Mouse (Mus musculus) CH12F3 (cell line): ENCODE measurements around the gene Cmbl.

Experiments used
- in situ Hi-C: fragments of 300-500 bp; cut with MboI; formaldehyde crosslinking; loops from 2 replicates; pipeline ENCODE4 v1.14.3; 2020; ENCODE audit warnings: low sequenced_read_pairs

Gene Cmbl

DNA sequence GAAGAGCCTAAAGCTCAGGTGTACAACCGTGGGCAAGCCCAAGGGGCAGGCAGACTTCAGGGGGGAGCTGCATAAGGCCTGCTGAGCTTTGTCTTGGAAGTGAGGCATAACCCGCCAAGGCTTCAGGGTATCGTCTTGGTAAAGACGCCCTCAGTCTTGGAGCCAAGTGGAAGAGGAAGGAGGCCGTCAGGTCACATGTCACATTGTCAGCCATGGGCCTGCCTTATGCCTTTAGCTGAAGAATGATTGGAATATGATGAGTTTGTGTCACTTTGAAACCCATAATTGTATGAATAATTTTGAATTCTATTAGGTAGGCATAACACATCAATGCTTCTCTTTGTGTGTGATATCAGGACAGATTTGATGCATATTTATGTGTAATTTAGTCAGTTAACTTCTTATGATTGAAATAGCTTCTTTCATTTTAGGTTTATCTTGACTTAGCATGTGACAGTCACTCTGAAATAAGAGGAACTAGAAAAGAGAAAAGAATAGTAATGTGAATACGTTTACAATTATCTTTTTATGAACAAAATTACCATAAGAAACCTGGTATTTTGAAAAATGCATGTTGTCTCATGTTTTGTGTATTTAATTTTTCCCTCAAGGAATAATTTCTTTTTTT, 48.8 kb downstream of the Cmbl start:
- in situ Hi-C loops = no loop called here

- in situ Hi-C loops = no loop called here
Measured at GRCm38 (mm10) chr15:31614666-31615065, 49.5 kb downstream of the Cmbl start.

- in situ Hi-C loops = no loop called here
Measured at GRCm38 (mm10) chr15:31617261-31617660, 52.1 kb downstream of the Cmbl start.

- in situ Hi-C loops = no loop called here
Measured at GRCm38 (mm10) chr15:31619521-31619920, 54.3 kb downstream of the Cmbl start.

GRCm38 (mm10) chr15:31627277-31628154, 62.3 kb downstream of the Cmbl start:
- in situ Hi-C loops = no loop called here

GRCm38 (mm10) chr15:31628180-31628579, 63.0 kb downstream of the Cmbl start:
- in situ Hi-C loops = no loop called here

- in situ Hi-C loops = no loop called here
Measured at GRCm38 (mm10) chr15:31629556-31629955, 64.4 kb downstream of the Cmbl start.

- in situ Hi-C loops = no loop called here
Measured at GRCm38 (mm10) chr15:31631396-31631858, 66.2 kb downstream of the Cmbl start.

GRCm38 (mm10) chr15:31632478-31632877, 67.3 kb downstream of the Cmbl start:
- in situ Hi-C loops = no loop called here

DNA sequence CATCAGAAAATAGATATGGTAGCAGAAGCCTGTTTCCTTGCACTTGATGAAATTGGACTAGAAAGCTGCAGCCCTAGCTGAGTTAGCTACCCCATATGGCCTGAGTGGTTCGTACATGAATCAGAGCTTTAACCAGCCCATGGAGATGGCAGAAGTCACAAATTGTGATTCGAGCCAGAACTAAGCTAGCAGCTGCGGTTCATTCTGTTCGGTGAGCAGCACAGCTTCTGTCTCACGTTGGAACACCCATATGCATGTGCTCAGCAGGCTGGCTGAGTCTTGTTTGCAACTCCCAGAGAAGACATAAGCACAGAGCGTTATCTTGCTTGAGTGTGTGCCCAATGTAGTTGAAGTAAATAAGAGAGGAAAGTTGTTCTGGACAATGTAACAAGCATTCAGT, 69.4 kb downstream of the Cmbl start:
- in situ Hi-C loops = no loop called here

DNA sequence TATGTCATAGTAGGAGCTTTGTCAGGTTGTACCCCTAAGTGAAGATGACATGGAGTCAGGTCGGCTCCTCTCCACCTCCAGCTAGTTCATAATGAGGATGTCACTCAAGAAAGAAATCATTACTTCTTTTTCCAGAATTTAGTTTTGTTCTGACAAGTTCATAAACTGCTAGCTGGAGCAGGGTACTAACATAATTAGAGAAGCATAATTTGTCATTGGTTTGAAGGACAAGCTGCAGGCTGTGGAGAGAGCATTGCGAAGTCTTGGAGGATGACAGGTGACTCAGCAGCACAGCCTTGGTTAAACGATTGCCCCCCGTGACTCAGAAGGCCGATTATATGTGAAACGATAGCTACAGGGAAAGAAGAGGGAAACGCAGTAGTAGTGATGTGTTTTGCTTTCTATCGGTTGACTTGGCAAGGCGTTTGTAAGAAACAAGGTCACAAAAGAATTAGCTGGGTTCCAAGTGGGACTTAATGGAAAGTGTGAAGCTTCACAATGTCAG, 71.0 kb downstream of the Cmbl start:
- in situ Hi-C loops = no loop called here
